Mouse (Mus musculus) ES-E14 (cell line): ENCODE data around the gene Klf12. TPM values are rescaled to one million over a fixed set of nuclear protein-coding genes. Genes with fewer than 3 reads are reported as not detected.
"Not testable (repeated sequence)": the region's sequence is repeated elsewhere in the genome, so short reads cannot be mapped to it uniquely, and the experiment has no call there.

ENCODE experiments used
- DNase-seq: peaks from one replicate; pipeline ENCODE4 v3.0.0-alpha.2; 2013; ENCODE audit warnings: low read depth, low spot score
- H3K27ac ChIP-seq: 2 replicates; pipeline ENCODE4 v1.5.1; 2012; ENCODE audit warnings: low read depth, mild to moderate bottlenecking, low read length, moderate library complexity, mixed read lengths; ENCODE audit not compliant: poor library complexity, insufficient read depth, severe bottlenecking
- H3K36me3 ChIP-seq: 2 replicates; pipeline ENCODE4 v1.6.1; 2012; ENCODE audit warnings: mild to moderate bottlenecking, low read length, moderate library complexity, mixed read lengths; ENCODE audit not compliant: control insufficient read depth, poor library complexity, insufficient read depth, severe bottlenecking
- H3K4me1 ChIP-seq, 2 experiments: fragments of 150-350 bp in 1 of 2; sonication (generic) in 1 of 2; 2 replicates each; pipeline ENCODE4 v1.6.1; 2012; ENCODE audit warnings: low read length in 2 of 2, mild to moderate bottlenecking in 1 of 2, mixed read lengths in 1 of 2; ENCODE audit not compliant: control insufficient read depth in 2 of 2, insufficient read depth in 2 of 2, poor library complexity in 1 of 2
- H3K4me3 ChIP-seq, 2 experiments: fragments of 150-350 bp in 1 of 2; sonication (generic) in 1 of 2; 2 replicates each; pipeline ENCODE4 v1.5.1; 2012; ENCODE audit warnings: low read length in 2 of 2, low read depth in 1 of 2, mild to moderate bottlenecking in 1 of 2, mixed read lengths in 1 of 2; ENCODE audit not compliant: insufficient read depth in 1 of 2, poor library complexity in 1 of 2, severe bottlenecking in 1 of 2
- H3K9ac ChIP-seq: 2 replicates; pipeline ENCODE4 v1.6.1; 2012; ENCODE audit warnings: low read depth, mild to moderate bottlenecking, low read length, mixed read lengths; ENCODE audit not compliant: poor library complexity, insufficient read depth, severe bottlenecking
- H3K9me3 ChIP-seq: fragments of 150-350 bp; sonication (generic); 2 replicates; pipeline ENCODE4 v1.6.1; 2012; ENCODE audit warnings: low read depth, mild to moderate bottlenecking, low read length; ENCODE audit not compliant: control insufficient read depth, insufficient read depth
- CHD2 ChIP-seq: IDR thresholded peaks from 2 replicates; pipeline ENCODE4 v1.6.1; 2014; ENCODE audit warnings: mild to moderate bottlenecking, low read depth, low read length, inconsistent platforms
- HCFC1 ChIP-seq: IDR thresholded peaks from 2 replicates; pipeline ENCODE4 v1.6.1; 2012; ENCODE audit warnings: low read length, inconsistent platforms, borderline replicate concordance; ENCODE audit not compliant: insufficient read depth
- MAFK ChIP-seq: IDR thresholded peaks from 2 replicates; pipeline ENCODE4 v1.6.1; 2014; ENCODE audit warnings: mild to moderate bottlenecking, low read depth, low read length, inconsistent platforms; ENCODE audit not compliant: insufficient read depth
- ZC3H11A ChIP-seq: IDR thresholded peaks from 2 replicates; pipeline ENCODE4 v1.6.1; 2012; ENCODE audit warnings: low read depth, mild to moderate bottlenecking, inconsistent platforms, low read length, borderline replicate concordance
- ZNF384 ChIP-seq: IDR thresholded peaks from 2 replicates; pipeline ENCODE4 v1.6.1; 2012; ENCODE audit warnings: low read depth, low read length, inconsistent platforms
- in situ Hi-C, 2 experiments: fragments of 600-800 bp; cut with MboI; formaldehyde crosslinking; loops; one replicate each; pipeline ENCODE4 v1.15.1; 2025; ENCODE audit warnings: low sequenced_read_pairs in 2 of 2, inconsistent platforms in 1 of 2; ENCODE audit not compliant: unreplicated experiment in 2 of 2
- total RNA-seq: library from RNA; depleted of rRNA; stranded (reverse); fragments of 300-350 nt; gene quantifications from 2 replicates; pipeline ENCODE4 v1.2.3, GENCODE M21; 2012

Gene Klf12
- total RNA-seq, 1 experiment, result 8.7 TPM

DNA sequence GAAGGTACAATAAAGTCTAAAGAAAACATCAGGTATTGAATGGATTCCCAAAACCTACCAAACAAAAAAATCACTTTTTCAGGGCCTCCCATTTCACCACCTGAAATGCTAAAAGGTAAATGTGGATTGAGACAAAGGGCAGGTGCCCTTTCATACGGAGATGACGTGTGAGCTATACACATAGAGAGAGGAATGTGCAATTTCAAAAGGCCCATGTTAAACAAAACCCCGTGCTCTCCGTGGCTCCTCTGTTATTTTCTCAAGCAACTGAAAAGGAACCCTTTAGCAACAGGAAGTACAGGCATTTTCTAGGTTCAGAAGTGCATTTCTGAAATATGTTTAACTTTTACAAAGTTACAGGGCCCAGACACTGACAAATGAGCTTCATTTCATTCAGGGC lies 399.4 kb downstream of the Klf12 start:
- Histone ChIP-seq H3K36me3 (no peaks in the 10 kb centered on the region), H3K9me3 (no peaks in the 10 kb centered on the region), H3K4me1 (no peaks in the 10 kb centered on the region), H3K9ac (no peak overlapping the region), H3K4me3 (no peak overlapping the region), H3K27ac (no peak overlapping the region)
- DNase-seq, result no peak
- in situ Hi-C loops, result loop anchor here in 1 of 2 experiments (25.0 kb wide), 1 partner anchor 748 kb away; no protein-coding TSS in a partner anchor
- TF ChIP-seq HCFC1 (no peak), ZC3H11A (no peak), MAFK (no peak), CHD2 (no peak), ZNF384 (no peak)

DNA sequence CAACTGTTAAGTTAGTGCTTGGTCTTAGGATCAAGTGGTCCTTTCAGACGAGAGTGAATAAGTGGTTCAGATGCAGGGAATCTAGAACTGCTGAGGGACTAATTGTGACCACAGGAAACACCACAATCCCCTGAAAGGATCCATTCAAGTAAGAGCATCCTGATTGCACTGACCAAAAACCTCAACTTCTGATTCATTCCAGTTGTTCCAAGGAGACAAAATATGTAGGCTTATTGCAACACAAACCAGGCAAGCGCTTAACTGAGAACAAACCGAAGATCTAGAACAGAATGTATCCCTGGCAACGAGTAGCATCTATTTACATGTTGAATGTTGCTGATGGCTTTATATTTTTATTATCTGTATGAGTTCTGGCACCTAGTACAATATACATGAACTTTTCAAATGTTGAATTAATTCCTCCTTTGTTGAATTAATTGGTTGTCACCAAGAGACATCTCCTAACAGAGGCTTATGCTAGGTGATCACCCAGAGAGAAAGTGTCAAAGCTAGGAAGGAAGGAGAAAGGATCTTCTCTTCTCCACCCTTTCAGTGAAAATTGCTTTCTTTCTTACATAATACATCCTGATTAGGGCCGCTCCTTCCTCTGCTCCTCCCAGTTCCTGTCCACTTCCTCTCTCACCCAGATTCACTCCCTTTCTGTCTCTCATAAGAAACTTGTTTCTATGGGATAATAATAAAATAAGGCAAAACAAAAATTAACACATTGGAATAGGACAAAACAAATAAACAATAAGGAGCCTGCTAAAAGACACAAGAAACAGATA lies 407.5 kb downstream of the Klf12 start:
- no peaks in the 10 kb centered on the region for H3K9me3 ChIP-seq
- H3K36me3 ChIP-seq, result peaks cover 4% of the 10 kb centered on the region
- DNase-seq, result no peak
- H3K4me1 ChIP-seq, result no peaks in the 10 kb centered on the region
- H3K9ac ChIP-seq, result no peak overlapping the region
- H3K4me3 ChIP-seq, result no peak overlapping the region
- TF ChIP-seq CHD2 (no peak), HCFC1 (no peak), ZNF384 (no peak), ZC3H11A (no peak)
- in situ Hi-C loops, result loop anchor here in 1 of 2 experiments (25.0 kb wide), 1 partner anchor 740 kb away; no protein-coding TSS in a partner anchor
- H3K27ac ChIP-seq, result no peak overlapping the region

DNA sequence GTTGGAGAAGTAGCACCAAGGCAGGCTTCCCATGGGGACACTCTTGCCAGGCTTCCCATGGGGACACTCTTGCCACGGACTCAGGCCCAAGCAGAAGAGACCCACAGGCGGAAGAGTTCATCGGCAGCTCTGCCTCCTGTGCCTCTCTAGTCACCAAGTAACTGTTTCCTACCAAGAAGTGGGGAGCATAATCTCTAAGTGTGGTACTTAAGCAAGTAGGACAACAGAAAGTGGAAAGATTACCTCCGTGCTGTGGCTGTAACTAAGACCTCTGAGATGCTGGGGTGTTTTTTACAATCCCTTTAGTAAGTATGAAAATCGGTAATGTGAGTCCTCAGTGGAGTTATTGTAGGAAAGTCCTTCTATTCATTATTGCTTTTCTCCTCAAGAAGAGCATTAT lies 410.8 kb downstream of the Klf12 start:
- no peak overlapping the region for H3K27ac ChIP-seq
- in situ Hi-C loops, result no loop called here

DNA sequence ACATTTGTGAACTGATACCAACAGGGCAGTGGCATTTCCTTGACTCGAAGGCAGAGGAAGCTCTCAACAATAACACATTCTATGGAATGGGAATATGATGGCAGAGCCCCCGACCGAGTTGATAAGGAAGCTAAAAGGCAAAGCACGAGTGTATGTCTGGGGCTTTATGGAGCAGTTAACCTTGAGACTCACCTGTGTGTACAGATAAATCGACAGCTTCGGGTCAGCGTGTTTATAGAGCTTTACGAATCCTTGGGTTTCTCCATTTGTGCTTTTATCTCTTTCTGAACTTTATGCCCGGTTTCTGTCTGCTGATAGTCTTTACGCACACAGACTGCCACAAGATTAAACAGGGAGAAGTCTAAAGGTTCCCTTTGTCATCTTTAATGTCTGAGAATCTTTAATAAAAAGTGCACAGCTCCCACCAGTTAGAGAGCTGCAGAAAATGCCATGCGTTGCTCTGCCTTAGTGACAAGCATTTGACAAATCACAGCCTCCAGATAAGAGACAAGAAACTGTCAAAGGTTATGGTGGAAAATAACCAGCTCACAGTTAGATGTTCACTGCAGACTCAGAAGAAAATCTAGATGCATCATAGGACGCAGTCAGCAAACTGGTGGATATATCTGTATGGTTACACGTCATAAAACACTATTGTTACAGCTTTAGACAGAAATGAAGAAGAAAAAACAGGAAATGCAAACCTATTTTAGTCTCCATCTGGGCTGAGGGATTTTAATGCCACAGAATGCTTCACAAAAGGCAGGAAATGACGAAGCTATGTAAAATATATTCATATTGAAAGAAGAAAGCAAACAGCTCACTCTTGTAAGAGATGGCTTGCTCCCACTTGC lies 428.1 kb downstream of the Klf12 start:
- Histone ChIP-seq H3K36me3 (no peaks in the 10 kb centered on the region), H3K4me3 (no peak overlapping the region), H3K4me1 (no peaks in the 10 kb centered on the region), H3K27ac (no peak overlapping the region), H3K9me3 (no peaks in the 10 kb centered on the region), H3K9ac (no peak overlapping the region)
- in situ Hi-C loops, result no loop called here
- no peak for TF ChIP-seq ZNF384
- no peak for TF ChIP-seq MAFK
- no peak for TF ChIP-seq CHD2
- TF ChIP-seq ZC3H11A, result no peak
- TF ChIP-seq HCFC1, result no peak
- no peak for DNase-seq

More for the DNA sequence above, 410.8 kb downstream of the Klf12 start:
- TF ChIP-seq ZC3H11A (no peak), HCFC1 (no peak), MAFK (no peak), CHD2 (no peak), ZNF384 (no peak)
- Histone ChIP-seq H3K9me3 (no peaks in the 10 kb centered on the region), H3K36me3 (peaks cover 4% of the 10 kb centered on the region), H3K4me3 (no peak overlapping the region), H3K9ac (no peak overlapping the region), H3K4me1 (no peaks in the 10 kb centered on the region)
- DNase-seq, result no peak

DNA sequence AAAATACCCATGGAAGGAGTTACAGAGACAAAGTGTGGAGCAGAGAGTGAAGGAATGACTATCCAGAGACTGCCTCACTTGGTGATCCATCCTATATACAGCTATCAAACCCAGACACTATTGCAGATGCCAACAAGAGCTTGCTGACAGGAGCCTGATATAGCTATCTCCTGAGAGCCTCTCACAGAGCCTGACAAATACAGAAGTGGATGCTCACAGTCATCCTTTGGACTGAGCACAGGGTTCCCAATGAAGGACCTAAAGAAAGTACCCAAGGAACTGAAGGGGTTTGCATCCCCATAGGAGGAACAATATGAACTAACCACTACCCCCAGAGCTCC lies 430.0 kb downstream of the Klf12 start:
- H3K4me1 ChIP-seq, DNase-seq, H3K9me3 ChIP-seq, H3K4me3 ChIP-seq, in situ Hi-C loops, H3K9ac ChIP-seq, H3K27ac ChIP-seq, H3K36me3 ChIP-seq: not testable (repeated sequence)

DNA sequence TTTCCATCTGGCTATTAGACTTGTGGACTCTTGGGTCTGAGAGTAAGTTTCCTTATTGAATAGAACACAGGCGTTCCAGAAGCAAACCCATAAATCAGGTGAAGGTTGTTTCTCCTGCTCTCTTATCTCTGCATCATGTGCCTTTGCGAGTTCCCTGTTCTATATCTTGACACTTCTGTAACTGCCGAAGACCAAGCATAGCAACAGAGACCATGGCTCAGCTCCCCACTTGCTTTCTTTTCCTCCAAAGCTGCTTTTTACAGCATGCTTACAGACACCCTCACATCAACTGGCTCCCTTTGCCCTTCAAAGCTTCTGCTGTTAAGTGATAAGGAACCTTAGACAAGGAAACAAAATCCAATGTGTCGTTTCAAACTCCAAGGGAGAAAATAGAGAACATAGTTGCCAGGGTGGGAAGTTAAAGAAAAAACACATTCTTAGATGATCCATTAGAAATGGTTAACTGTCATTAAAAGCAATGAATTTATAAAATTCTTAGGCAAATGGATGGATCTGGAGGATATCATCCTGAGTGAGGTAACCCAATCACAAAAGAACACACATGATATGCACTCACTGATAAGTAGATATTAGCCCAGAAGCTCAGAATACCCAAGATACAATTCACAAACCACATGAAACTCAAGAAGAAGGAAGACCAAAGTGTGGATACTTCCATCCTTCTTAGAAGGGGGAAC lies 430.6 kb downstream of the Klf12 start:
- H3K9me3 ChIP-seq, in situ Hi-C loops, H3K27ac ChIP-seq, DNase-seq, H3K36me3 ChIP-seq, H3K4me1 ChIP-seq, H3K4me3 ChIP-seq, H3K9ac ChIP-seq: not testable (repeated sequence)
